Mouse (Mus musculus): ENCODE data around the gene Aco1. TPM values are rescaled to one million over a fixed set of nuclear protein-coding genes. Genes with fewer than 3 reads are reported as not detected.

Aco1 gene
- polyA plus RNA-seq, 1 experiment from 2014 or later: 48.0 TPM

DNA sequence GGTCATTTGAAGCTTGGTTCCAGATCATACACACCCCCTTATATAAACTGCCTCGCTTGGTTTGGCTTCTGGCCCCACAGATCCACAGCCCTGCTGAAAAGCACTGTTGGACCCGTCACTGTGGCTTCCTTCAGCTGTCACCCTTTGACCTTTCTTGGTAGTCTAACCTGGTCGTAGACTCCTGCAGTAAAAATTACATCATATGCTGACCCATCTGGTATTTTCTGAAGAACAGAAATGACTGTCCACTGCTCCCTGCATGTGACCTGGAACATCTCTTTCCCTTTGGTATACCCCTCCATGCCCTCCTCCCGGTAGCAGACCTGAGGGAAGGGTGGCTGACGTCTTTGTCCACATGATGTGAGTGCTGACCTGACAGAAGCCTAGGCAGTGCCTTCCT lies 41.6 kb downstream of the Aco1 start:
- H3K27me3 ChIP-seq (replicated peaks; ENCODE audit: control insufficient read depth, insufficient read depth, low read length): no peaks in the 10 kb centered on the region
- H3K4me1 ChIP-seq (ENCODE audit: control insufficient read depth, insufficient read depth, low read length): no peaks in the 10 kb centered on the region
- DNase-seq (ENCODE audit: low spot score): no peak
- no peak for ATAC-seq (ENCODE audit: low read depth)
- no peak overlapping the region for H3K27ac ChIP-seq (replicated peaks; ENCODE audit: low read depth, low read length)
- no peak overlapping the region for H3K4me3 ChIP-seq (ENCODE audit: low read depth, low read length)
- WGBS: 72% methylated on average over 5 of the region's 5 CpGs
- peaks cover 87% of the 10 kb centered on the region for H3K36me3 ChIP-seq (ENCODE audit: control insufficient read depth, insufficient read depth, low read length)
- no peak overlapping the region for H3K9ac ChIP-seq (ENCODE audit: low read depth, low read length)
- no peak overlapping the region for H3K4me2 ChIP-seq (ENCODE audit: low read depth, low read length)
- H3K9me3 ChIP-seq (ENCODE audit: control insufficient read depth, low read length): no peaks in the 10 kb centered on the region

DNA sequence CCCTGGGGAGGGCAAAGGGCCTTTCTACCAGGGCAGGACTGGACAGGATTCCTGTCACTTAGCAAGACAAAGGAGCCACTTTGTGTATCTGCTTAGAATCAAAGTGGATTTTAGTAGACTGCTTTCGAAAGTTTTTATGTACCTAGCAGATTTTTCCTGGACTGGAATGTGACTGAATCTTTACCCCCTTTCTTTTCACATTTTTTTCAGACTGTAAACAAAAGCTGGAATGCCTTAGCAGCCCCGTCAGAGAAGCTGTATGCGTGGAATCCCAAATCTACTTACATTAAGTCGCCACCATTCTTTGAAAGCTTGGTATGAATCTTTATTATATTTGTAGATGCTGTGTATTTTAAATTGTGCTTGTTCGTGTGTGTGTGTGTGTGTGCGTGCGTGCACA lies 45.1 kb downstream of the Aco1 start:
- H3K36me3 ChIP-seq (ENCODE audit: control insufficient read depth, insufficient read depth, low read length): peaks cover 72% of the 10 kb centered on the region
- H3K4me3 ChIP-seq (ENCODE audit: low read depth, low read length): no peak overlapping the region
- H3K27me3 ChIP-seq (replicated peaks; ENCODE audit: control insufficient read depth, insufficient read depth, low read length): no peaks in the 10 kb centered on the region
- no peaks in the 10 kb centered on the region for H3K9me3 ChIP-seq (ENCODE audit: control insufficient read depth, low read length)
- 86% methylated on average over 7 of the region's 7 CpGs for WGBS
- no peak overlapping the region for H3K9ac ChIP-seq (ENCODE audit: low read depth, low read length)
- DNase-seq (ENCODE audit: low spot score): no peak
- no peak overlapping the region for H3K27ac ChIP-seq (replicated peaks; ENCODE audit: low read depth, low read length)
- no peaks in the 10 kb centered on the region for H3K4me1 ChIP-seq (ENCODE audit: control insufficient read depth, insufficient read depth, low read length)
- H3K4me2 ChIP-seq (ENCODE audit: low read depth, low read length): no peak overlapping the region
- no peak for ATAC-seq (ENCODE audit: low read depth)

DNA sequence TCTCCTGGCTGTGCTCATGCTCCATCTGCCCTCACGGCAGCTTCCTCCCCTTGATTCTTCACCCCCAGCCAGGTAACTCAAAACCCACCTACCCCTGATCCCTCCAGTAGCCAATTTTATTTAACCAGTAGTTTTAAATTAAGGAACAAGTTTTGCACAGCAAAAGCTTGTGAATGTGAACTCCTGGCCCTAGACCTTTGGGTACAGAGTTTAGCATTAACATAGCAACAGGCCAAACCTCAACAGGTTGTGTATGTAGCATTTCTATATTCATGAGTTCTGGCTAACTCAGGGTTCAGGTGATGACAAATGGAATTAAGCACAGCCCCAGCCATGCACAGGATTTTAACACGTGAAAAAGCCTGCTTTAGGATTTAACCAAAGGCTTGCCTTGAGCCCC lies 49.4 kb downstream of the Aco1 start:
- H3K27me3 ChIP-seq (replicated peaks; ENCODE audit: control insufficient read depth, insufficient read depth, low read length): no peaks in the 10 kb centered on the region
- no peaks in the 10 kb centered on the region for H3K9me3 ChIP-seq (ENCODE audit: control insufficient read depth, low read length)
- H3K4me3 ChIP-seq (ENCODE audit: low read depth, low read length): no peak overlapping the region
- no peak for DNase-seq (ENCODE audit: low spot score)
- no peak for ATAC-seq (ENCODE audit: low read depth)
- H3K4me2 ChIP-seq (ENCODE audit: low read depth, low read length): no peak overlapping the region
- H3K27ac ChIP-seq (replicated peaks; ENCODE audit: low read depth, low read length): no peak overlapping the region
- H3K36me3 ChIP-seq (ENCODE audit: control insufficient read depth, insufficient read depth, low read length): peaks cover 65% of the 10 kb centered on the region
- H3K4me1 ChIP-seq (ENCODE audit: control insufficient read depth, insufficient read depth, low read length): no peaks in the 10 kb centered on the region
- no peak overlapping the region for H3K9ac ChIP-seq (ENCODE audit: low read depth, low read length)
- WGBS: 43% methylated on average over 2 of the region's 2 CpGs

DNA sequence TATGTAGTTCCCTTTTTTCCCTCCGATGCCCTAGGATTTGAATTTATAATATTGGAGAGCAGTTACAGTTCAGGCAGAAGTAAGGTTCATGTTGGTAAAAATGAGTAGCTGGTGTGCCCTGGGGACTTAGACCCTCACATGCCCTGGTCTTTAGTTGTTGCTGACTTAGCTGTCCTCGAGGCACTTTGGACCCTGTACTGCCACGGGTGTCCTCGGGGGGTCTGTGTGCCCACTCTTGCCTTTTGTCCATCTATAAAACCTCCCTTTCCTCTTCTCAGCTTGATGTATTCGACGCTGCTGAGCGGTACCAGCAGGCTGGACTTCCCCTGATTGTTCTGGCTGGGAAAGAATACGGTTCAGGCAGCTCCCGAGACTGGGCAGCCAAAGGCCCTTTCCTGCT lies 50.6 kb downstream of the Aco1 start:
- H3K36me3 ChIP-seq (ENCODE audit: control insufficient read depth, insufficient read depth, low read length): peaks cover 65% of the 10 kb centered on the region
- ATAC-seq (ENCODE audit: low read depth): no peak
- 76% methylated on average over 9 of the region's 9 CpGs for WGBS

DNA sequence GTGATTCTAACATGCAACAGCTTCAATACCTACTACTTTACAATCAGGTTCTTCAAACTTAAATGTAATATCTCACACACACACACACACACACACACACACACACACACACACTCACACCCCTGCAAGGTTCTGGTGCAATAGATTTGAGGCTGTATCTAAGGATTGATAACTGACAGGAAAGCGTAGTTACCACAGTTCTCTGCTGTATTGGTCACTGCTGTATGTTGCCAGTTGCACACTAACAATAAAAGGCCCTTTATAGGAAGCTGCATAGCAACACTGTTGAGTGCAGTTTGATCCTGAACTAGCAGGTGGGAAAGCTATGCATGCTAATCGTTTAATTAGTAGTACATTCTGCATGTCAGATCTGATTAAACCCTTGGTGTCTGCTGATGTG lies 52.5 kb downstream of the Aco1 start:
- ATAC-seq (ENCODE audit: low read depth): no peak
- H3K27me3 ChIP-seq (replicated peaks; ENCODE audit: control insufficient read depth, insufficient read depth, low read length): no peaks in the 10 kb centered on the region
- H3K9me3 ChIP-seq (ENCODE audit: control insufficient read depth, low read length): no peaks in the 10 kb centered on the region
- H3K4me1 ChIP-seq (ENCODE audit: control insufficient read depth, insufficient read depth, low read length): no peaks in the 10 kb centered on the region
- no peak for DNase-seq (ENCODE audit: low spot score)
- no peak overlapping the region for H3K27ac ChIP-seq (replicated peaks; ENCODE audit: low read depth, low read length)
- H3K9ac ChIP-seq (ENCODE audit: low read depth, low read length): no peak overlapping the region
- H3K4me3 ChIP-seq (ENCODE audit: low read depth, low read length): no peak overlapping the region
- WGBS: 96% methylated on average over 2 of the region's 2 CpGs
- H3K36me3 ChIP-seq (ENCODE audit: control insufficient read depth, insufficient read depth, low read length): peaks cover 61% of the 10 kb centered on the region
- no peak overlapping the region for H3K4me2 ChIP-seq (ENCODE audit: low read depth, low read length)

More for the DNA sequence above, 50.6 kb downstream of the Aco1 start:
- H3K4me1 ChIP-seq (ENCODE audit: control insufficient read depth, insufficient read depth, low read length): no peaks in the 10 kb centered on the region
- H3K27ac ChIP-seq (replicated peaks; ENCODE audit: low read depth, low read length): no peak overlapping the region
- H3K27me3 ChIP-seq (replicated peaks; ENCODE audit: control insufficient read depth, insufficient read depth, low read length): no peaks in the 10 kb centered on the region
- no peaks in the 10 kb centered on the region for H3K9me3 ChIP-seq (ENCODE audit: control insufficient read depth, low read length)
- H3K4me3 ChIP-seq (ENCODE audit: low read depth, low read length): no peak overlapping the region
- no peak overlapping the region for H3K4me2 ChIP-seq (ENCODE audit: low read depth, low read length)
- no peak overlapping the region for H3K9ac ChIP-seq (ENCODE audit: low read depth, low read length)
- no peak for DNase-seq (ENCODE audit: low spot score)

DNA sequence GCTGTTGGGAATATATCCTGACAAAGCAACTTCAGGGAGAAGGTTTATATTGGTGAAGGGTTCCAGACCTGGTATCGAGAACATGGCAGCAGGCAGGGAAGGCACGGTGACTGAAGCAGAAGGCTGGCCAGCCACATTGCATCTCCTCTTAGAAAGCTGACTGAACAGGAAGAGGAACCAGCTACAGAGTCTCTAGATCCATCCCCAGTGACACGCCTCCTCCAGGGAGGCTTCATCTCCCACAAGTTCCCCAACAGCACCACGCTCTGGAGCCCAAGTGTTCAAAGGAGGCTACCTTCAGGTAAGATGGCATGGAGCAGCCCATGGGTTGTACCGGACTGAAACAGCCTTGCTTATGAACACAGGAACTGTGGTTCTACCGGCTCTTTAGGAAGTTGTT lies 59.3 kb downstream of the Aco1 start:
- Histone ChIP-seq H3K4me3 (ENCODE audit: low read depth, low read length) (no peak overlapping the region), H3K4me2 (ENCODE audit: low read depth, low read length) (no peak overlapping the region), H3K27ac (replicated peaks; ENCODE audit: low read depth, low read length) (no peak overlapping the region), H3K36me3 (ENCODE audit: control insufficient read depth, insufficient read depth, low read length) (peaks cover 36% of the 10 kb centered on the region), H3K27me3 (replicated peaks; ENCODE audit: control insufficient read depth, insufficient read depth, low read length) (no peaks in the 10 kb centered on the region), H3K9ac (ENCODE audit: low read depth, low read length) (no peak overlapping the region), H3K9me3 (ENCODE audit: control insufficient read depth, low read length) (no peaks in the 10 kb centered on the region), H3K4me1 (ENCODE audit: control insufficient read depth, insufficient read depth, low read length) (no peaks in the 10 kb centered on the region)
- ATAC-seq (ENCODE audit: low read depth) (no peak), DNase-seq (ENCODE audit: low spot score) (no peak)
- WGBS: 98% methylated on average over 6 of the region's 6 CpGs

DNA sequence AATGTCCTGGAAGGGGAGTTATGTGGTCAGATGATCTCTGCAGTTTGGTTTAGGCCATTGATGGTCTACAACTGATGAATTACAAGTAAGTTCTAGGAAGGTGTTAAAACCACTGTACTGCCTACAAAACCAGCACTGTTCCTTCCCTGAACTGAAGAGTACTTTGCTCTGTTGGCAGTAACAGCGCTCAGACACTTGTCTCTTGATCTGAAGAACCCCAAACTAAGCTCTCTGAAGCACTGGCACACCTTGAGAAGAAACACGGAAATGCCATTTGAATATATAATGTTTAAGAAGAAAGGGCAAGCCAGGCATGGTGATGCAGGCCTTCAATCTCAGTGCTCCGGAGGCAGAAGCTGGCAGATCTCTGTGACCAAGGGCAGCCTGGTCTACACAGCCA lies 61.5 kb downstream of the Aco1 start:
- H3K9ac ChIP-seq (ENCODE audit: low read depth, low read length): no peak overlapping the region
- ATAC-seq (ENCODE audit: low read depth) (no peak), DNase-seq (ENCODE audit: low spot score) (no peak)
- no peaks in the 10 kb centered on the region for H3K4me1 ChIP-seq (ENCODE audit: control insufficient read depth, insufficient read depth, low read length)
- WGBS: 94% methylated on average over 3 of the region's 3 CpGs
- no peak overlapping the region for H3K27ac ChIP-seq (replicated peaks; ENCODE audit: low read depth, low read length)
- no peak overlapping the region for H3K4me3 ChIP-seq (ENCODE audit: low read depth, low read length)
- H3K27me3 ChIP-seq (replicated peaks; ENCODE audit: control insufficient read depth, insufficient read depth, low read length): no peaks in the 10 kb centered on the region
- H3K9me3 ChIP-seq (ENCODE audit: control insufficient read depth, low read length): no peaks in the 10 kb centered on the region
- peaks cover 22% of the 10 kb centered on the region; the same call in 1 of the 2 replicates for H3K36me3 ChIP-seq (ENCODE audit: control insufficient read depth, insufficient read depth, low read length)
- H3K4me2 ChIP-seq (ENCODE audit: low read depth, low read length): no peak overlapping the region

DNA sequence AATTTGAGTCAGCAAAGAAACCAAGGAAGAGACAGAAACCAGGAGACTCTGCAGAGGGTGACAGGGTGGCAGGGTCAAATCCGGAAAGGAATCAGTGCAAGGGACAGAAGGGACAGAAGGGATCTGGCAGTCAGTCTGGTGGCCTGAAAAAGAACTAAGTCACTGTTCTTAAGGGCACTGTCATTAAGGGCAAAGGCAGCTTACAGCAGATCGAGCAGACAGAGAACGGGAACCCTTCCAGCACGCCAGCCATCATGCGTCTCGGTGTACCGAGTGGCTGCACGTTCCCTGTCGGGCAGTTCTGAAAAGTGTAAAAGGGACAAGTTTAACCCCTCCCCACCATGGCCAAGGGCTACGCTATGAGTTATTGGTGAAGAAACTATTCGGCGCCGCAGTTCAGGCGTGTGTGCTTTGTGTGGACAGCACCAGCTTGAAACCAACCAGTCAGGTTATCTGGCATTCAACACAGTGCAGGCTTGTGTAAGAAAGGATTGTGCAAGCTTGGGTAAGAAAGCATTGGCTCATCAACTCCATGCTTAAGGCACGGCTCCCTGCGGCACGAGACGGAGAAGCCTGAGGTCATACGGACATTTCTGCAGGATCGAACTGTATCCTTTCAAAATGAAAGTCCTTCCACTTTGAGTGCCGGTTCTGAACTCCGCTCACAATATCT lies 62.5 kb downstream of the Aco1 start:
- Histone ChIP-seq H3K27me3 (replicated peaks; ENCODE audit: control insufficient read depth, insufficient read depth, low read length) (no peaks in the 10 kb centered on the region), H3K9me3 (ENCODE audit: control insufficient read depth, low read length) (no peaks in the 10 kb centered on the region), H3K9ac (ENCODE audit: low read depth, low read length) (no peak overlapping the region), H3K4me3 (ENCODE audit: low read depth, low read length) (no peak overlapping the region), H3K4me1 (ENCODE audit: control insufficient read depth, insufficient read depth, low read length) (no peaks in the 10 kb centered on the region), H3K4me2 (ENCODE audit: low read depth, low read length) (no peak overlapping the region), H3K36me3 (ENCODE audit: control insufficient read depth, insufficient read depth, low read length) (peaks cover 24% of the 10 kb centered on the region), H3K27ac (replicated peaks; ENCODE audit: low read depth, low read length) (no peak overlapping the region)
- ATAC-seq (ENCODE audit: low read depth): no peak
- no peak for DNase-seq (ENCODE audit: low spot score)
- WGBS: 91% methylated on average over 22 of the region's 22 CpGs

DNA sequence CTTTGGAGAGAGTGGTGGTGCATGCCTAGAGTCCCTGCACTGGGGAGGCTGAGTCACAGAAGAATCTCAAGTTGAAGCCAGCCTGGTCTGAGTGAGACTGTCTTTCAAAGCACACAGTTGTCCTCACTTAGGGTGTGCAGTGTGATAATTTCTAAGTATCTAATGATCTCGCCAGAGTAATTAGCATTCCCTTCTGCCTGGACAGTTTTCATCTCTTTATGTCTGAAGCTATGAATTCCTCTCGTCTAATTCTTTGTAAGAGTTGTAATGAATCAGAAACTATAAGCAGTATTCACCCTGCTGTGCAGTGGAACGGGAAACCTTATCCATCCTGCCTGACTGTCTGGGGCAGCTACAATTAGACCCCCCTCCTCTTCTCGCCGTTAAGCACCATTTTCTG lies 64.8 kb downstream of the Aco1 start:
- WGBS: 66% methylated on average over 5 of the region's 5 CpGs
- H3K4me3 ChIP-seq (ENCODE audit: low read depth, low read length): no peak overlapping the region

More for the DNA sequence above, 64.8 kb downstream of the Aco1 start:
- Histone ChIP-seq H3K27me3 (replicated peaks; ENCODE audit: control insufficient read depth, insufficient read depth, low read length) (no peaks in the 10 kb centered on the region), H3K27ac (replicated peaks; ENCODE audit: low read depth, low read length) (no peak overlapping the region), H3K9ac (ENCODE audit: low read depth, low read length) (no peak overlapping the region), H3K36me3 (ENCODE audit: control insufficient read depth, insufficient read depth, low read length) (peaks cover 30% of the 10 kb centered on the region), H3K4me1 (ENCODE audit: control insufficient read depth, insufficient read depth, low read length) (no peaks in the 10 kb centered on the region), H3K4me2 (ENCODE audit: low read depth, low read length) (no peak overlapping the region), H3K9me3 (ENCODE audit: control insufficient read depth, low read length) (no peaks in the 10 kb centered on the region)
- ATAC-seq (ENCODE audit: low read depth): no peak
- no peak for DNase-seq (ENCODE audit: low spot score)

Measured in embryonic facial prominence, embryonic 14.5 days (tissue).